Mouse (Mus musculus): ENCODE measurements at regions not wholly inside any gene's neighbourhood (a gene's known extent, or its start where the extent isn't known, plus 50 kb on each side); places are given as distances from the start of the nearest gene placed in this dataset.

- no peak for ATAC-seq (ENCODE audit: insufficient read depth, low FRiP score, low read depth)
- Histone ChIP-seq H3K4me1 (no peaks in the 10 kb centered on the region), H3K27ac (no peak overlapping the region), H3K36me3 (no peaks in the 10 kb centered on the region), H3K9ac (no peak overlapping the region), H3K4me3 (replicated peaks) (no peak overlapping the region), H3K9me3 (peaks cover 3% of the 10 kb centered on the region; the same call in 1 of the 2 replicates), H3K27me3 (replicated peaks) (no peaks in the 10 kb centered on the region), H3K4me2 (no peak overlapping the region)
- 62% methylated on average over 4 of the region's 4 CpGs for WGBS
These were observed 161.4 kb upstream of the Nr2f2 start for GRCm38 (mm10) chr7:70527921-70528320.

DNA sequence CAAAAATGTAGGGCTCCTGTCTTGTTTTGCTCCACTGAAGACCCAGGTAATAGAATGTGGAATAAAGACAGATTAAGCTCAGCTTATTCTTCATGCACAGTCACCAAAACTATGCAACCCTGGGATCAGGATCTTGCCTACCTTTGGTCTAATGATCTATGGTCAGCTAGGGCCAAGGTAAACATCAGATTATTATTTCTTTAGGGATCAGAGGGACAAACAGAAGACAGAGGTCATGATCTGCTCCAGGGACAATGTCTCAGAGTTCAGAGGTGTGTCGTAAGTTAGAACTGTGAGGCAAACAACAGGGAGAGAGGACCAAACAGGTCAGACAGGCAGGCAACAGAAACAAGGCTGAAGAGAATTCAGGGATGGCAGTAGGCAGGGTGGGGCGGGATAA, 158.8 kb upstream of the Nr2f2 start:
- H3K36me3 ChIP-seq, result no peaks in the 10 kb centered on the region
- no peaks in the 10 kb centered on the region for H3K27me3 ChIP-seq (replicated peaks)
- H3K4me1 ChIP-seq, result no peaks in the 10 kb centered on the region
- no peak overlapping the region for H3K9ac ChIP-seq
- H3K27ac ChIP-seq, result no peak overlapping the region
- no peak for ATAC-seq (ENCODE audit: insufficient read depth, low FRiP score, low read depth)
- H3K9me3 ChIP-seq, result no peaks in the 10 kb centered on the region
- H3K4me2 ChIP-seq, result no peak overlapping the region
- no peak overlapping the region for H3K4me3 ChIP-seq (replicated peaks)
- WGBS, result 92% methylated on average over 2 of the region's 2 CpGs

DNA sequence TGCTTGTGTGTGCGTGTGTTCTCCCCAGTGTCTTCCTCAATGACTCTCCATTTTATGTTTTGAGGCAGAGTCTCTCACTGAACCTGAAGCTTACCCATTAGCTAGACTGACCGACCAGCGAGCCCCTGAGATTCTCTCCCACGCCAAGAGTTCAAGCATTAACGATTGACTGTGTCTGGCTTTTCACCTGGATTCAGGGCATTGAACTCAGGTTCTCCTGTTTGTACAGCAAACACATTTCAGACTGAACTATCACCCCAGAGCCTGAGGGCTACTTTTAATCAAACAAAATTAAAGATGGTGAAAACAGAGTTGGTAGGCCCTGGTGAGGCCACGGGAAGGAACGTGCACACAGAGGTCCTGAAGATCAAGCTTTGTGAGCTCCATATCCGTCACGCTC, 158.2 kb upstream of the Nr2f2 start:
- no peaks in the 10 kb centered on the region for H3K4me1 ChIP-seq

DNA sequence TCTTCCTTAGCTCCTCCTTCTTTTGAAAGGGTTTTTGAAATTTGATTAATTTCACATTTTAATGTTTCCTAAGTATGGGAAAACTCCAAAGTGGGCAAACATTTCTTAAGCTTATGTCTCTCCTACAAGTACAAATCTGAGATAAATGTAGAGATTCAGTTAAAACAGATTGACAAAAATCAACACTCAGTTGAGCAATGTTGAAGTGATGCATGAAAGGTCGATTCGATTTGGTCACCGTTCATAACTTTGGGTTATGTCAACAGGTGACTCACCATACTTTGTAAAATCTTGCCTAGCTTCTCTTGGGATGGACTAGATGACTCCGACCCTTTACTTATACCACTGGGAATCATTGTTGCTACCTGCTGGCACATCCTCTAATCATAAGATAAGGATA, 157.7 kb upstream of the Nr2f2 start:
- no peak for ATAC-seq (ENCODE audit: insufficient read depth, low FRiP score, low read depth)
- Histone ChIP-seq H3K4me1 (no peaks in the 10 kb centered on the region), H3K9me3 (no peaks in the 10 kb centered on the region), H3K36me3 (no peaks in the 10 kb centered on the region), H3K27me3 (replicated peaks) (no peaks in the 10 kb centered on the region), H3K4me2 (no peak overlapping the region), H3K9ac (no peak overlapping the region), H3K4me3 (replicated peaks) (no peak overlapping the region), H3K27ac (no peak overlapping the region)
- 93% methylated on average over 4 of the region's 4 CpGs for WGBS

More for the DNA sequence above, 158.2 kb upstream of the Nr2f2 start:
- ATAC-seq (ENCODE audit: insufficient read depth, low FRiP score, low read depth), result no peak
- H3K9me3 ChIP-seq, result no peaks in the 10 kb centered on the region
- no peak overlapping the region for H3K4me2 ChIP-seq
- 79% methylated on average over 9 of the region's 9 CpGs for WGBS
- no peak overlapping the region for H3K4me3 ChIP-seq (replicated peaks)
- H3K27me3 ChIP-seq (replicated peaks), result no peaks in the 10 kb centered on the region
- H3K9ac ChIP-seq, result no peak overlapping the region
- H3K36me3 ChIP-seq, result no peaks in the 10 kb centered on the region
- no peak overlapping the region for H3K27ac ChIP-seq

GRCm38 (mm10) chr7:70516741-70517140, 150.2 kb upstream of the Nr2f2 start:
- WGBS, result 46% methylated on average over 3 of the region's 3 CpGs
- Histone ChIP-seq H3K27ac (no peak overlapping the region), H3K36me3 (no peaks in the 10 kb centered on the region), H3K4me1 (peaks cover 13% of the 10 kb centered on the region), H3K4me2 (no peak overlapping the region), H3K9ac (no peak overlapping the region), H3K4me3 (replicated peaks) (no peak overlapping the region), H3K27me3 (replicated peaks) (no peaks in the 10 kb centered on the region), H3K9me3 (no peaks in the 10 kb centered on the region)
- ATAC-seq (ENCODE audit: insufficient read depth, low FRiP score, low read depth), result no peak

DNA sequence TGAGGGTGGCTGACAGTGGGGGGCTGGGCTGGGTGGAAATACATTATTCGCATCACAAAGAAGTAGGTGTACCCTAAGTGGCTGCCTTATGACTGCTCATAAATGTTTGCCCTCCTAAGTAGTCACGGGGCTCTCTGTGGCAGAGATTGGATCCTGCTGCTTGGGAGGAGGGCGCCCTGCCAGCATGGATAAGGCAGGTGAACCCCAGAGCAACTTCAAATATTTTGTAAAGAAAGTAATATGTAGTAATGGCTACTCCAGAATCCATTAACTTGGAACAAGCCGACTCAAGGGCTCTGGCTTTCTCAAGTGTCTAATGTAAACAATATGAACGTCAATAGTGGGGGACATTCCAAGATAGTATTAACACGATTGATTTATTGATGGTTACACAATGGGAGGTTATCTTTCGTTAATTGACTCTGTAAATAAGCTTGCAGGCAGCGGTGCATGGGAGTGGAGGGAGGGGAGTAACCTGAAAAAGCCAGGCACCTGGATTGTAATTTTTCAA, 148.9 kb upstream of the Nr2f2 start:
- Histone ChIP-seq H3K9ac (no peak overlapping the region), H3K9me3 (no peaks in the 10 kb centered on the region), H3K36me3 (no peaks in the 10 kb centered on the region), H3K27me3 (replicated peaks) (no peaks in the 10 kb centered on the region), H3K4me3 (replicated peaks) (no peak overlapping the region), H3K4me2 (peak overlapping the region; percentile 39), H3K27ac (peak overlapping the region; percentile 58; the same call in 1 of the 2 replicates), H3K4me1 (peaks cover 13% of the 10 kb centered on the region)
- peak; percentile 92 for ATAC-seq (ENCODE audit: insufficient read depth, low FRiP score, low read depth)
- 10% methylated on average over 8 of the region's 8 CpGs for WGBS

DNA sequence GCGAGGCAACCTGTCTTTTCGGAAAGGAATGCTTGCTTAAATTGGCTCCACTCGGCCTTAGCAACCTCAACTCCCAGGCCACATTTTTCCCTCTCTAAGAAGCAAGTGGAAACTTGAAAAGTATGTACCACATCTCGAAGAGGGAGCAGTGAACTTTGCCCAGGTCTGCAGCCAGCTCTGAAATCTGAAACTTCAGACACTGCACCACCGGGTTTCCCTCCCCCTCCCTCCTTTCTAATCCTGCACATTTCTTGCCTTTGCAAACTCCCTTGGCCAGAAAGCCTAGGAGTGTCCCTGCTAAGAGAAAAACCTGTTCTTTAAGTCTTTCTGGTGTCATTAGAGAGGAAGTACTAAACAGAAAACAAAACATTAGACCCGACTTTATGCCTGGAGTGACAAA, 148.1 kb upstream of the Nr2f2 start:
- Histone ChIP-seq H3K9ac (no peak overlapping the region), H3K27ac (peak overlapping the region; percentile 58), H3K4me2 (peak overlapping the region; percentile 39), H3K4me1 (peaks cover 13% of the 10 kb centered on the region), H3K27me3 (replicated peaks) (no peaks in the 10 kb centered on the region), H3K4me3 (replicated peaks) (no peak overlapping the region), H3K36me3 (no peaks in the 10 kb centered on the region), H3K9me3 (no peaks in the 10 kb centered on the region)
- ATAC-seq (ENCODE audit: insufficient read depth, low FRiP score, low read depth), result peak; percentile 70; the same call in 1 of the 2 replicates
- WGBS, result 10% methylated on average over 6 of the region's 6 CpGs

DNA sequence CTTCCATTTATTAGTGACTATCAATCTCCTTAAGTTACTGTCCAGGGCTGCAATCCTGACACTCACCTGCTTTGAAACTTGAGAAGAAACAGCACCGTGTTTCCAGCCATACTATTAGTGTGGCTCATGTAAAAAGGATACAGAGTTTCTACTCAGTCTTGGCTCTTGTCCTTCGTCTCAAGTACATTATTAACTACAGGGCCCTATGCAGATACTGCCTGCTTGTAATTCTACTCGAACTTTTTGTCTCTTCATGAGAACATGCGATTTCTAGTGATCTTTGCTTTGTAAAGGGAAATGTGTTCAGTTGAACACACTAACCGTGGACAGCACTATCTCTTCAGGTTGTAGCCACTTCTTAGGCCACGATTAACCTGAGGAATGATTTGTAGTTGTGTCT, 145.8 kb upstream of the Nr2f2 start:
- Histone ChIP-seq H3K9me3 (no peaks in the 10 kb centered on the region), H3K36me3 (no peaks in the 10 kb centered on the region), H3K4me2 (no peak overlapping the region), H3K27ac (no peak overlapping the region), H3K4me1 (peaks cover 13% of the 10 kb centered on the region), H3K27me3 (replicated peaks) (no peaks in the 10 kb centered on the region), H3K4me3 (replicated peaks) (no peak overlapping the region), H3K9ac (no peak overlapping the region)
- 68% methylated on average over 6 of the region's 6 CpGs for WGBS
- ATAC-seq (ENCODE audit: insufficient read depth, low FRiP score, low read depth), result no peak

GRCm38 (mm10) chr7:70505671-70506181, 139.2 kb upstream of the Nr2f2 start:
- Histone ChIP-seq H3K4me3 (replicated peaks) (no peak overlapping the region), H3K9me3 (no peaks in the 10 kb centered on the region), H3K4me1 (peaks cover 9% of the 10 kb centered on the region), H3K36me3 (no peaks in the 10 kb centered on the region), H3K27me3 (replicated peaks) (no peaks in the 10 kb centered on the region), H3K9ac (no peak overlapping the region), H3K4me2 (no peak overlapping the region), H3K27ac (0 out of 2 replicates have a peak overlapping the region, but pooled peaks have one; percentile 17)
- WGBS, result 21% methylated on average over 7 of the region's 7 CpGs
- peak; percentile 41; the same call in 1 of the 2 replicates for ATAC-seq (ENCODE audit: insufficient read depth, low FRiP score, low read depth)

GRCm38 (mm10) chr7:70501821-70502220, 135.3 kb upstream of the Nr2f2 start:
- no peaks in the 10 kb centered on the region for H3K9me3 ChIP-seq
- H3K27ac ChIP-seq, result no peak overlapping the region
- H3K4me2 ChIP-seq, result no peak overlapping the region
- H3K4me3 ChIP-seq (replicated peaks), result no peak overlapping the region
- no peak overlapping the region for H3K9ac ChIP-seq
- H3K4me1 ChIP-seq, result peaks cover 9% of the 10 kb centered on the region
- H3K36me3 ChIP-seq, result no peaks in the 10 kb centered on the region
- WGBS, result 70% methylated on average over 4 of the region's 4 CpGs
- no peak for ATAC-seq (ENCODE audit: insufficient read depth, low FRiP score, low read depth)
- H3K27me3 ChIP-seq (replicated peaks), result no peaks in the 10 kb centered on the region

DNA sequence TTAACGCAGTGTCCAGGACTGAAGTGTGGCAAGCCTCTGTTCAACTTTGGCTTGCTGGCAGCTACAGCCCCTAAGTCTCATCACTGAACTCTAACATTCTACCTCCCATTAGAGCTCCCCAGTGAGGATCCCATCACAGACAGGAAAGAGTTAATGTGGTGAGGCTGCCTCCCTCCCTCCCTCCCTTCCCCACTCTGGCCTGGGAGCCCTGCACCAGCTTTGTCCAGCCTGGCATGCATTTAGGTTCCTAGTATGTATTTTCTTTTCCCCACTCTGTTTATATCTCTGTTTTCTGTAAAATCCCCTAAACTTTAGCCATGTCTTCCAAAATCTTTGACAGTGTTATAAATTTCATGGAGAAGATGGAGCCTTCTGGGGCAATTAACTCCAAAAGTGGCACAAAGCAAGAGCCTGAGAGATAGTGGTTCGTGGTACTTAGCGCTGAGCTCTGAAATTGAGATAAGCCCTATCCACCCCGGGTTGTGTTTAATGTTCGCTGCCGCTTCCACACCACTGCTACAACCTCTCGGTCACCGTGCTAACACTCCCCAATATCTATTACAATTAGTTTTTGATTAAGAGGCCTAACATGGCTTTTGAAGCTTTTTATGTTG, 130.1 kb upstream of the Nr2f2 start:
- no peaks in the 10 kb centered on the region for H3K27me3 ChIP-seq (replicated peaks)
- no peaks in the 10 kb centered on the region for H3K36me3 ChIP-seq
- no peak overlapping the region for H3K4me3 ChIP-seq (replicated peaks)
- no peak overlapping the region for H3K9ac ChIP-seq
- no peaks in the 10 kb centered on the region for H3K4me1 ChIP-seq
- no peak overlapping the region for H3K4me2 ChIP-seq
- H3K27ac ChIP-seq, result no peak overlapping the region
- no peaks in the 10 kb centered on the region for H3K9me3 ChIP-seq
- ATAC-seq (ENCODE audit: insufficient read depth, low FRiP score, low read depth), result no peak
- WGBS, result 31% methylated on average over 8 of the region's 8 CpGs

- Histone ChIP-seq H3K36me3 (no peaks in the 10 kb centered on the region), H3K4me3 (replicated peaks) (no peak overlapping the region), H3K27me3 (replicated peaks) (no peaks in the 10 kb centered on the region), H3K9ac (no peak overlapping the region), H3K4me1 (no peaks in the 10 kb centered on the region), H3K9me3 (no peaks in the 10 kb centered on the region), H3K4me2 (no peak overlapping the region), H3K27ac (no peak overlapping the region)
- 81% methylated on average over 2 of the region's 2 CpGs for WGBS
- no peak for ATAC-seq (ENCODE audit: insufficient read depth, low FRiP score, low read depth)
These were observed 117.7 kb upstream of the Nr2f2 start for GRCm38 (mm10) chr7:70484201-70484600.

Measured in stomach, embryonic 15.5 days (tissue).